Mouse (Mus musculus): ENCODE measurements around the gene Rbfox1.

Rbfox1 gene

DNA sequence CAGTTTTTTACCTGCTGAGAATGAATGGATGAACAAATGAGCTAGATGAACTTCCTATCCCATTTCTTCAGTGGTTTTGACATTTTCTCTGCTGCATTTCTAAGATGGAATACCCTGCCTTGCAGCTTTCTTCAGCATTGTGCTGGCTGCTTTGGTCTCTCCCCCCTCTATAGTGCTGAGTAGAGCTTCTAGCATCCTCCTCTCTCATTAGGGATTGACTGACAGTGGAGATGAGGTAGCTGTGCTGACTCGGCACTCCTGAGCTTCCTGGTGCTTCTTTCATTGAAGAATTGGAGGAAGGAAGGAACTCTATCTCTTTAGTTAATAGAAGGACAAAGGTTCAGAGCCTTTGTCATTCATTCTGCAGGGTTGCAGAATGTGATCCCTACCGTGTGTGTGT is 89.0 kb downstream of the Rbfox1 start:
- no peak for ATAC-seq (ENCODE audit: insufficient number of reproducible peaks, low FRiP score, low TSS enrichment)

DNA sequence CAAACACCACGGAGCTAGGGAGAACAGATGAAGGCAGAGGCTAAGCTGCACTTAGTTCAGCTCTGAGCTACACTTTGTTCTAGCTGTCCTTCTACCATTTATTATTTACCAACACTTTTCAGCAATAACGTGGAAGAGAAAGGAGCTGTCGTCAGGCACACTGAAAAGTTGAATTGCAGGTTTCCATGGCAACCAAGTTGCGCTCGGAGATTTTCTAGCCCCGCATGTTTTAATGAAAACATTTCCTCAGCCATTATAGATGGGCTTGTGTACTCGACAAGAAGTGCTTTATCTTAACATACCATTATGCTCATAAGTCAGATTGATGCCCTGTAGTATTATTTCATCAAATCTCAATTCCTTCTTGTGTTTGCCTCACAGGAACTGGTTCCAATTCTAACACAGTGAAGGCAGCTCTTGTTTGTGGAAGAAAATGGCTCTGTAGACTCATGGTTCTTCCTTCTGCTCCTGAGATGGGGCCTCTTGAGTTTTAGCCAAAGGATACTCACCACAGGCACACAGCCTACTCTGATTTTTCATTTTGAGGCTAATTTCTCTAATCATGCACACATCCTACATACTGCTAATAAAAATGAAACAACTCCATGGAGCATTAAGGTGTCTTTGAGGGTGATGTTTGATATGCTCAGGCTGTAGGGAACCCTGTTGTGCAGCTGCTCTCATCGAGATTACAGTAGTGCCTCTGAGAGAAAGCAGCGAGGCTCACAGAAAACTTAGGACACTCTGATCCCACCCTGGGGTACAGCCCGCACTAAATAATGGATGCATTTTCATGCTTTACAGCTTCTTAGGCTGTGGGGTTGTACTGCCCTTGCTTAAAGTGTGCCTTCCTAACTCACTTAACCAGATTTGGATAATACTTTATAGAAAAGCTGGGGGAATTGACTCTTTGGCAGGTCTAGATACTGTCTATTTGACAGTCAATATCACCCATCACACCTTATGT is 107.2 kb downstream of the Rbfox1 start:
- ATAC-seq (ENCODE audit: insufficient number of reproducible peaks, low FRiP score, low TSS enrichment) = no peak

DNA sequence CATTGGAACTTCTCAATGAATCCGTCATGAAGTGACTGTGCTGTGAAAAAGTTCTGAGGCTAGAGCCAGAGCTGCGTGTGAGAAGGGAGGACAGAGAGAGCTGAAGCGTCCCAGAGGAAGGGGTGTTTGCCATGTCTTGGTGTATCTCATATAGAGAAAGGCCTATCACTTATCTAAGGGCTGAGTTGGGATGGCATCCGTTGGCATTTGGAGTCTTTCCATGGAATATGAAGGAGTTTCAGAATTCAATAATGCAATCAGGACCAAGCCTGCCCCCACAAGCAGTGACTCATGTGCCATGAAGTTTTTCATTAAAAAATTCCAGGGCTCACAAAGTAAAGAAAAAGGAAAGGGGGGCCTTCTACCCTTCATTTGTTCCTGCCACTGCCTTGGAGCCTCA is 112.0 kb downstream of the Rbfox1 start:
- no peak for ATAC-seq (ENCODE audit: insufficient number of reproducible peaks, low FRiP score, low TSS enrichment)

DNA sequence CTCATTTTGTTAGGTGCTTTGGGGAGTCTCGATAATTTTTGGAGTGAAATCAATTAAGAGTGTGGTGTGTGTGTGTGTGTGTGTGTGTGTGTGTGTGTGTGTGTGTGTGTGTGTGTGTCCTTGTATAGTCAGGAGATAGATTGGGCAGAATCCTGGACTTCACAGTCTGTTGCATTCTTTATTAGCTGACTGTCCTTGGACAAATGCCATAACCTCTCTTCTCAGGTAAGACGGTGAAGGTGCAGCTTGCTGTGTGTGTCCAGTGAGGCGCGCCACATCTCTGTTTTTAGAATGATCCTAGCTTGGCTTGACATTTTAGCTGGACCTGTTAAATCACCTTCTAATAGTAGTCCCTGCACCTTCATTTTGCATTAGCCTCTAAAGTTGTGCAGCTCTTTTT is 112.5 kb downstream of the Rbfox1 start:
- no peak for ATAC-seq (ENCODE audit: insufficient number of reproducible peaks, low FRiP score, low TSS enrichment)

- no peak for ATAC-seq (ENCODE audit: insufficient number of reproducible peaks, low FRiP score, low TSS enrichment)
These were observed 114.9 kb downstream of the Rbfox1 start for GRCm38 (mm10) chr16:6000016-6000415.

DNA sequence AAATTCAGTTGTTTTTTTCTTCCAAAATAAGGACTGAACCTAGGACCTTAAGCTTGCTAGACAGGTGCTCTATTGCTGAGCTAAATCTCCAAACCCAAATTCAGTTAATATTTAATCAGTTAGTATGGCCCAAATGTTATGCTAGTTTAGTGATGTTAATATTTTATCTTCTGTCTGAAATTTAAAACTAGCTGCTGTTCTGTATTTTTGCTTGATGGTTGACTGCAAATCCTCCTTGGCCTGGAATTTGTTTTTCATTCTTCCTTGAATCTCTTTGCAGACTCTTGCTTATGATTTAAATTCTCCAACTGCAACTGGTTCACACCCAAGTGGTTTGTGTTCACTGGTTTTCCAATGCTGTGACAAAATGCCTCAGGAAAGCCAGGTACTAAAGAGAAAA is 121.8 kb downstream of the Rbfox1 start:
- no peak for ATAC-seq (ENCODE audit: insufficient number of reproducible peaks, low FRiP score, low TSS enrichment)

DNA sequence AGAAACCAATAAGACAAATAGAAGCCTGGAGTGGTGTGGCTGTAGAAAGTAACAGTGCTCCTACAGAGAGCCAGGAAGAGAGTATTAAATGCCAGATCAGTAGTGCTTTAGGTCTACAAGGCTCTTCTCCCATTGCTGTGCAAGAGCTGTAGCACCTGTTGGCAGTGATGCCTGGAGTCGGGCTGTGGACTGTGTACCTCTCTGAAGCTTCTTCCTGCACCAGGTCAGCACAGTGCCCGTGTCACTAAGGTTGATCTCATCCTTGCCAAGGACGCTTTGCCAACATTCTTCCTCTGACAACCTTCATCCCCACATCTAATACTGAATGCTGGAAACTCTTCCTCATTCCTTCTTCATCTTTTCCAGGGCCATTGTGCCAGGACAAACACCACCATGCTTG is 127.7 kb downstream of the Rbfox1 start:
- no peak for ATAC-seq (ENCODE audit: insufficient number of reproducible peaks, low FRiP score, low TSS enrichment)

GRCm38 (mm10) chr16:6018639-6019038 is 133.5 kb downstream of the Rbfox1 start:
- peak; percentile 78; the same call in 1 of the 2 replicates for ATAC-seq (ENCODE audit: insufficient number of reproducible peaks, low FRiP score, low TSS enrichment)

GRCm38 (mm10) chr16:6019361-6019760 is 134.2 kb downstream of the Rbfox1 start:
- ATAC-seq (ENCODE audit: insufficient number of reproducible peaks, low FRiP score, low TSS enrichment) = no peak

DNA sequence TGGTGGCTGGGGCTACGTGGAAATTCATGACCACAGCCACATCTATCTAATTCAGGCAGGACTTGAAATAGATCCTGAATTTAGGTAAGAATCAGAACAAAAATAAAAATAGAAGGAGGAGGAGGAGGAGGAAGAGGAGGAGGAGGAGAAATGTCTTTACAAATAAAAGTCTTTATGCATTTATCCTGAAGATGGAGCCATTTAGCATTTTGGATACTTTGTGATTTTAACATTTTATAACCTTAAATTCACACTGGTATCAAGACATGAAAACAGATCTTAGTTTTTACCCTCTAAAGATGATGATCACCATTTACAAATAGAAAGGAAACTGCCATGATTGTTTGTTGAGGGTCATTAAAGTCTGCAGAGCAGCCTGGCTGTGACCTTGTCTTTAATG is 146.1 kb downstream of the Rbfox1 start:
- no peak for ATAC-seq (ENCODE audit: insufficient number of reproducible peaks, low FRiP score, low TSS enrichment)

DNA sequence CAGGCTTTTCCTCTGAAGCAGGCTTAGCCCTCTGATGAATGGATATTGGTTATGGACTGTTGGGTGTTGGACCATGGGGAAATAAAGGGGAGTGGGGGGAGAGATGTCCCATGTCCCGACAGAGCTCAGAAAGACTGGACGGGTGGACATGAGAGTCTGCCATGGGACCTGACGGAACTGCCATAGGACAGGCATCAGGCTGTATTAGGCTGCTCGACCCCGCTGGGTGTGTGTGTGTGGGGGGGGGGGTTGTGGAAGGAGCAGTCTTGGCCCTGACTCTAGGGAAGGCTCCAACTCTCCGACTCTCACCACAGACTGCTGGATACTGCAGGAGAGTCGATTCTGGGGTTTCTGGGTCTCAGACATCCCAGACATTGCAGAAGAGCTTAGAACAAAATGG is 147.4 kb downstream of the Rbfox1 start:
- no peak for ATAC-seq (ENCODE audit: insufficient number of reproducible peaks, low FRiP score, low TSS enrichment)

GRCm38 (mm10) chr16:6034876-6035275 is 149.7 kb downstream of the Rbfox1 start:
- ATAC-seq (ENCODE audit: insufficient number of reproducible peaks, low FRiP score, low TSS enrichment) = no peak

DNA sequence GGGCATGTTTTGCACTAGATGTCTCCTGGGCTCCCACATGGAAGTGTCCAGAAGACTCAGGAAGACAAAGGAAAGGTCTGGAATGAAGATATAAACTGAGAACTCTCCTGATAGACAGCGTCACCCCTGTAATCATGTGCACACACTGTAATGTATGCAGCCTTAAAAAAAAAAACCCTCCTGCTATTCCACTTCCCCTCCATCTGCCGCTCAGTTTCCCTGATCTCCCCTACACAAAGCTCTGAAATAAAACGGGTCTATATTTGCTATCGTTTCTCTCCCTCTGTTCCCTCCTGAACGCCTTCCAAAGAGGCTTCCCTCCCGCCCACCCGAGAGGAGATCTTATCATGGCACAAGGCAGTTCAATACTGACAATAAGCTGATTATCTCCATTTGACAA is 151.9 kb downstream of the Rbfox1 start:
- ATAC-seq (ENCODE audit: insufficient number of reproducible peaks, low FRiP score, low TSS enrichment) = no peak

- ATAC-seq (ENCODE audit: insufficient number of reproducible peaks, low FRiP score, low TSS enrichment) = no peak
These were observed 157.6 kb downstream of the Rbfox1 start for GRCm38 (mm10) chr16:6042766-6043165.

DNA sequence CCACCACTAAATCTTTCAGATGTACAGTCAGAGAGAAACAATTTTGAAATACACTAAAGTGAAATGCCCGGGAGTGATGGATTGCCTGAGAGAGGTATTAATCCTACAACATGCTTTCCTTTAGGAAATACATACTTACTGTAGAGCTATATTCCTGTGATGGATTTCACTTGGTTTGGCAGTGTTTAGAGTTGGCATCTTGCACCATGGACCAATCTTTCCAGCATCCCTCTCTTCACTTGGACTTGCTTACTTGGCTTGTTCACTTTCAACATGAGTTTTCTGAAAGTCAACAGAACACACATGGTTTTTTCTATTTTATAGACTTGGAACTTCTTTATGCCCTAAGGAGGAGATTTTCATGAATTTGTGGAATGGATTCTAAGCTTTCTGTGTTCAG is 163.4 kb downstream of the Rbfox1 start:
- ATAC-seq (ENCODE audit: insufficient number of reproducible peaks, low FRiP score, low TSS enrichment) = no peak

- ATAC-seq (ENCODE audit: insufficient number of reproducible peaks, low FRiP score, low TSS enrichment) = no peak
These were observed 177.3 kb downstream of the Rbfox1 start for GRCm38 (mm10) chr16:6062495-6062894.

DNA sequence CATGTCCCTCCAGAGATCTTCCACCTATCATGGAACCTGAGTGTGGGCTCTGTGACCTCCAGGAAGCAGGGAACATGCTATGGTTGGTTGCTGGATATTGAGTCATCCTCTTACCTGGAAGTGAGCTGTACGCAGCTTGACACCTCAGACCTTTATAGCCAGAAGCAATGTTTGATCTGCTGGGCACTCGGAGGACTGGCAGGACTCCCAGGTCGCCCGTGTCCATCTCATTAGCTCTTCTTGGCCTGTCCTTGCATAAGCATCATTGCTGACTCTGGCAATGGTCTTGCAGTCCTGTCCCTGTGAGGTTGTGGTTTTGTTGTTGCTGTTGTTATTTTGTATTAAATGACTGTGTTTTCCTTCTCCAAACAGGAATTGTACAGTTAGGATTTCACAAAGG is 180.3 kb downstream of the Rbfox1 start:
- ATAC-seq (ENCODE audit: insufficient number of reproducible peaks, low FRiP score, low TSS enrichment) = no peak

DNA sequence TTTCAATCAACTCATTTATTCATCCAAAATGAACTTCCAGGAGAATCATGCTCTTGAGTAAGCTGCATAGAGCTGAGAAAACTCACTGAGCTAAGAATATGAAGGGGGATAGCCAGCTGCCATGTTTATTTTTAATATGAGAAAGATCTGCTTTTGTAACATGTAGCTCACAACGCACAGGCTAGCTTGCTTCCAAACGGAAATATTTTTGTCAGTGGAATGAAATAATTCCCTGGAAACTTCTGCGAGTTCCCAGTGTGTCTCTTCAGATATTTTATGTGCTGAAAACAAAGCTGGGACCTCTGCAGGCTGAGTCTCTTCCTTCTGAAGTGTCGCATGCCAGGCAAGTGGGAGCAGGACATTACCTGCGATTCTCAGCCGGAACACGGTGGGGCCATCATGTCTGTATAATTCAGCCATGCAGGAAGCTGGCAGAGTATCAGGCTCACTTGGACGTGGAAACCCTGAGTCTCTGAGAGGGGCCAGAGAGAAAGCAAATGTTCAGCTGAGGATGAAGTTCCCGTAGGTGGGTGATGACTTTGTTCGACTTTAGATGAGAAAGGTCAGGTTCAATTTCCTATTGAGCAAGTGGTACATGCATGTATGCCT is 190.4 kb downstream of the Rbfox1 start:
- no peak for ATAC-seq (ENCODE audit: insufficient number of reproducible peaks, low FRiP score, low TSS enrichment)

GRCm38 (mm10) chr16:6079017-6079416 is 193.9 kb downstream of the Rbfox1 start:
- no peak for ATAC-seq (ENCODE audit: insufficient number of reproducible peaks, low FRiP score, low TSS enrichment)

DNA sequence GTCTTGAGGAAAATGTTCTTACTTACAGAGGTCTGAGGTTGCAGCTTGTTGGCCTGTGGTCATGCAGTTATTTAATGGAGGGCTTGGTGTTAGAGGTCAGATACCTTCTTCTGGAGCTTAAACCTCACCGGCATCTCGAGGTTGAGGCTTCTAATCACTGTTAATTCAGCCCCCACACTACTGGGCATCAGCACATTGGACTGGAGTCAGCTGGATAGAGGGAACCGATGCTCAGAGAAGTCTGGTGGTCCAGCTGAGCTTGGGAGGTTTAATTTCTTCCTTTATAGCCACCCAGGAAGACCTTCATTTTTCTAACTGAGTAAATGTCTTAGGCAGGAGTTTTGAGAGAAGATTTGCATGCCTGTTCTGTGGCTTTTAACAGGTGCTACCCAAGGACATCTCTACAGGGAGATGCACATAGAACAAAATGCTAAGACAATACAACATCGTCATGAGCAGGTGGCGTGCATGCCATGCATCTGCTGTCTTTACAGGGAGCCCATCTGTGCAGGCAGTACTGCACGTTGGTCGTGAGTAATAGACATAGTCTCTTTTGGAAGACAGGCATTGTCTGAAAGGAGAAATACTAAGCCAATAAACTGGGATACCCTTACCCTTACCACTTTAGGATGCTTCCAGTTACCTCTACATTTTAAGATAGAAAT is 199.7 kb downstream of the Rbfox1 start:
- peak; percentile 85; the same call in 1 of the 2 replicates for ATAC-seq (ENCODE audit: insufficient number of reproducible peaks, low FRiP score, low TSS enrichment)

DNA sequence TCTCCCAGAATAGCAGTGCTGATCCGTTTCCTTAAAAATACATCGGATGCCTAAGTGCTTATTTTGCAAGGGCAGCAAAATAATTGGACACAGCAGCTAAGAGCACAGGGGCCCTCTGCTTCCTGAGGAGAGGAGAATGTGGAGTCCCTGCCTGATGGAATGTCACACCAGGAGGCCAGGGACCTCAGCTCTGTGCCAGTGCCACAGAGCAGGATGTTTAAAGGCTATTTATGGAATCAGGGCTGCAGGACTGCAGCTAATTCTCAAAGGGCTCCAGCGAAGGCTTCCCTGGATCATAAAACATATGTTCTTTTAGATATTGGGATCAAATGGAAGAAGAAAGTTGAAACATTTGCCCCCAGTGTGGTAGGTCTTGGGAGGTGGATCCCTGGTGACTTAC is 201.0 kb downstream of the Rbfox1 start:
- peak; percentile 62; the same call in 1 of the 2 replicates for ATAC-seq (ENCODE audit: insufficient number of reproducible peaks, low FRiP score, low TSS enrichment)

Data from cerebellum, adult (tissue).